Mouse (Mus musculus): ENCODE measurements around the gene Hspb1.

Hspb1 gene

GRCm38 (mm10) chr5:135888405-135889215 is 891 bp downstream of the Hspb1 start:
- DNase-seq (ENCODE audit: low spot score in 2 of 2): no peak

DNA sequence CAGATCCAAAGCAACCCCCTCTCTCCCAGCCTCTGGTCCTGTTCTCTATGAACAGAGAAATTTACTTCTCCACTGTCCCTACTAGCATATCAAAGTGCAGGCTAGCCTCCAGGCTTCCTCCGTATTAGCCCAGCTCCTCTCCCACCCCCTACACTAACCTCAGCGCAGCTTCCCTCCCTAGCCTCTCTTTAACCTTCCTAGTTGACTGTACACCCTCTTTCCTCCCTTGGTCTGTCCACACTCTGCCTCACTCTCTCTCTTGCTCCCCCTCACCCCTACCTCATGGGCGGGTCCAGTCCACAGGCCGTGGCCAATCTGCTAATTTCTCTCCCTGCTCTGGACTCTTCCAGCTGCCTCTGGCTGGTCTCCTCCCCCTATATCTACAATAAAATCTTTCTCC is 2.6 kb downstream of the Hspb1 start:
- no peak for DNase-seq (ENCODE audit: low spot score in 2 of 2)

- no peak for DNase-seq (ENCODE audit: low spot score in 2 of 2)
These were observed 3.2 kb downstream of the Hspb1 start for GRCm38 (mm10) chr5:135890920-135891319.

- DNase-seq (ENCODE audit: low spot score in 2 of 2): no peak
These were observed 5.1 kb downstream of the Hspb1 start for GRCm38 (mm10) chr5:135892589-135893351.

DNA sequence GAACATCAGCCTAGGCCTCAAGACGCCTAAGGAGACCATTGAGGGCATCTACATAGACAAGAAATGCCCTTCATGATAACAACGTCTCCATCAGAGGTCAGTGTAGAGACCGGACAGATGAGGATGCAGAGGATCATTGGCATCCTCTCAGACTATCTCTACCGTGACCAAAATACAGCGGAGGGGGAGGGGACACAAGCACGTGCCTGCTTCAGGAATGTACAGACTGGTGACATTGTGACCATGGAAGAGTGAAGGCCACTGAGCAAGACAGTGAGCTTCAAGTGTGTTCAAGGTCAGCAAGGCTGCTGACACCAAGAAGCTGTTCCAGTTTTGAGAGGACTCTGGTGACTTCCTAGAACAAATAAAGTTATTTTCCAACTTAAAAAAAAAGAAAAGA is 7.2 kb downstream of the Hspb1 start:
- DNase-seq (ENCODE audit: low spot score in 2 of 2): no peak

GRCm38 (mm10) chr5:135898028-135898427 is 10.3 kb downstream of the Hspb1 start:
- peak; percentile 23 to 71 for DNase-seq (ENCODE audit: low spot score in 2 of 2)

DNA sequence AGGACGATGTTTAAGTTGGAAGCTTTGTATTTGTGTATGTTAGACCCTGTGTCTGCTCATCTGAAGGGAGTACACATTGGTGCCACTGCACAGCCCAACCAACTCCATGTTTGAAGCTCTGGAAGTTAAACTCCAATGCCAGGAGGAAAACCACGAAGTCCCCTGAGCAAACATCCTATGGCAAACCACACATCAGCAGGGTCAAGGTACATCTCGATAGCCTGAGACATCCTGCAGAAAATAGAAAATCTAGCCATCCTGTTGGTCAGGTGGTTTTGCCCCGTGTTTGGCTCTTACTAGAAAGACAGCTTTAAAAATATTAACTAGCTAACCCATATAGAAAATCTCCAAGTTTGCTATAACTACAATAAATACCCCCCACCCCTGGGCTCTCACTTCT is 11.3 kb downstream of the Hspb1 start:
- no peak for DNase-seq (ENCODE audit: low spot score in 2 of 2)

DNA sequence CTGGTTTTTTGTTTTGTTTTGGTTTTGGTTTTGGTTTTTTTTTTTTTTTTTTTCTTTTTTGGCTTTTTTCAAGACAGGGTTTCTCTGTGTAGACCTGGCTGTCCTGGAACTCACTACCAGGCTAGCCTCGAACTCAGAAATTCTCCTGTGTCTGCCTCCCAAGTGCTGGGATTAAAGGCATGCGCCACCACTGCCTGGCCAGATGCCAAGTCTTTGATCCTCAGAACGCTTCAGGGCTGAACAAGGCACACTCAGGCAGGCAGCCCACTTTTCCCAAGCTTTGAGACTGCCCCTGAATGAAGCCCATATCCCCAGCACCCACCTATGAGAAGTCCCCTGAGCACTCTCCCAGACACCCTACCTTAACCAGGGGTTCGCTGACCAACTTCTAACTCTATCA is 12.1 kb downstream of the Hspb1 start:
- no peak for DNase-seq (ENCODE audit: low spot score in 2 of 2)

DNA sequence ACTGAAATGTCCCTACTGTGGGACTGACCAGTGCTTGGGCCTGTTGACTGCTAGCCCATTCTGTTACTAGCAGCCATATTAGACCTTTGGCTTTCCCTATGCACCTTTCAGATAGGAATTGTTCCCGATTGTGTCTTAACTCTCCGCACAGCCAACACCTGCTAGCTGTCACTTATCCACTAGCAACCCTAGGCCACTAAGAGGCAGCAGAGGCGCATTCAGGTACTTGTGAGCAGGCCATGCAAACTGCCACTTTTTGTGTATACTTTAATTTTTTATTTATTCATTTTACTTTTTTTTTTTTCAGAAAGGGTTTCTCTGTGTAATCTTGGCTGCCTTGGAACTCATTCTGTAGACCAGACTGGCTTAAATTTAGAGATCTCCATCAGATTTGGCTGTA is 13.0 kb downstream of the Hspb1 start:
- DNase-seq (ENCODE audit: low spot score in 2 of 2): no peak

GRCm38 (mm10) chr5:135901354-135902095 is 13.8 kb downstream of the Hspb1 start:
- DNase-seq (ENCODE audit: low spot score in 2 of 2): peak in 1 of 2 experiments; percentile 44

GRCm38 (mm10) chr5:135903058-135903457 is 15.3 kb downstream of the Hspb1 start:
- DNase-seq (ENCODE audit: low spot score in 2 of 2): no peak

GRCm38 (mm10) chr5:135903551-135904151 is 15.9 kb downstream of the Hspb1 start:
- DNase-seq (ENCODE audit: low spot score in 2 of 2): peak; percentile 49 to 78

DNA sequence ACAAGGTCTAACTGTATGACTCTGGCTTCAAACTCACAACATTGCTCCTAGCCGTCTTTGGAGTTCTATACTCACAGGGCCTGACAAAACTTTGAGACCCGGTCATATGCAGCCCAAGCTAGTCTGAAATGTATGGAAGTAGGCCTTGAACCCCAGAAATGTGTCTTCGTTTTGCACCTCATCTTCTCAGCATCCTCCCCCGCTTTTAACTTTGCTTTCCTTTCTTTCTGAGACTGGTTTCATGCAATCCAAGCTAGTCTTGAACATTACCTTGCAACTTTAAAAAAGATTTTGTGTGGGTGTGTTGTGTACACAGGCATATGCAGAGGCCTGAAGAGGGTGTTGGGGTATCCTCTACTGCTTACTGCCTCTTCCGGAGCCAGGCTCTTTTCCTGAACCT is 16.5 kb downstream of the Hspb1 start:
- no peak for DNase-seq (ENCODE audit: low spot score in 2 of 2)

- no peak for DNase-seq (ENCODE audit: low spot score in 2 of 2)
These were observed 17.9 kb downstream of the Hspb1 start for GRCm38 (mm10) chr5:135905320-135906225.

DNA sequence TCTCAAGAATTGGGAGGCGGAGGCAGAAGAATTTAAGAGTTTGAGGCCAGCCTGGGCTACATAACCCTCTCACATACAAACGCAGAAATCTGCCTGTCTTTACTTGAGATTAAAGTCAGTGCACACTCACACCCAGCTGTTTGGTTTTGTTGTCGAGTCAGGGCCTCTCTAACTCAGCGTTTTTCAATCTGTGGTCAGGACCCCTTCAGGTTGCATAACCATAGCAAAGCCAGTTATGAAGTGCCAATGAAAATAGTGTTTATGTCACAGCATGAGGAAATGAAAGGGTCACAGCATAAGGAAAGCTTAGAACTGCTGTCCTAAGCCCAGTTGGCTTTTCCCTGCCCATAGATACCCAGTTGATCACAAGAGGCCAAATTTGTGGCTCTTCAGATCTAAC is 19.1 kb downstream of the Hspb1 start:
- no peak for DNase-seq (ENCODE audit: low spot score in 2 of 2)

- no peak for DNase-seq (ENCODE audit: low spot score in 2 of 2)
These were observed 19.5 kb downstream of the Hspb1 start for GRCm38 (mm10) chr5:135907256-135907655.

GRCm38 (mm10) chr5:135908185-135908584 is 20.5 kb downstream of the Hspb1 start:
- peak; percentile 17 to 32 for DNase-seq (ENCODE audit: low spot score in 2 of 2)

- no peak for DNase-seq (ENCODE audit: low spot score in 2 of 2)
These were observed 21.3 kb downstream of the Hspb1 start for GRCm38 (mm10) chr5:135908989-135909388.

- no peak for DNase-seq (ENCODE audit: low spot score in 2 of 2)
These were observed 21.9 kb downstream of the Hspb1 start for GRCm38 (mm10) chr5:135909646-135910045.

- DNase-seq (ENCODE audit: low spot score in 2 of 2): no peak
These were observed 23.1 kb downstream of the Hspb1 start for GRCm38 (mm10) chr5:135910813-135911212.
